Mouse (Mus musculus) limb, embryonic 12.5 days (tissue): Measurements from ENCODE around the gene Kdm4a. TPM values are rescaled to one million over a fixed set of nuclear protein-coding genes. Genes with fewer than 3 reads are reported as not detected.

Experiments used
- ATAC-seq: fragments of 200-750 bp; cut with Nextera tagmentation; 2 replicates; pipeline ENCODE4 v1.8.0; 2017; ENCODE audit warnings: low read depth, moderate TSS enrichment; ENCODE audit not compliant: insufficient number of reproducible peaks, insufficient read depth, low FRiP score, low TSS enrichment
- H3K27ac ChIP-seq: fragments of 300-500 bp; sonication (generic); 2 replicates; pipeline ENCODE4 v1.5.1; 2016; ENCODE audit warnings: mild to moderate bottlenecking, moderate library complexity
- H3K27me3 ChIP-seq: fragments of 300-500 bp; sonication (generic); 2 replicates; pipeline ENCODE4 v1.6.1; 2016; ENCODE audit warnings: mild to moderate bottlenecking, moderate library complexity
- H3K36me3 ChIP-seq: fragments of 300-500 bp; sonication (generic); 2 replicates; pipeline ENCODE4 v1.6.1; 2016; ENCODE audit warnings: mild to moderate bottlenecking, moderate library complexity
- H3K4me1 ChIP-seq: fragments of 300-500 bp; sonication (generic); replicated peaks from 2 replicates; pipeline ENCODE4 v1.6.1; 2016
- H3K4me2 ChIP-seq: fragments of 300-500 bp; sonication (generic); 2 replicates; pipeline ENCODE4 v1.6.1; 2016; ENCODE audit warnings: mild to moderate bottlenecking, moderate library complexity
- H3K4me3 ChIP-seq: fragments of 300-500 bp; sonication (generic); replicated peaks from 2 replicates; pipeline ENCODE4 v1.5.1; 2016; ENCODE audit warnings: mild to moderate bottlenecking
- H3K9ac ChIP-seq: fragments of 300-500 bp; sonication (generic); replicated peaks from 2 replicates; pipeline ENCODE4 v1.6.1; 2016; ENCODE audit warnings: mild to moderate bottlenecking, moderate library complexity
- H3K9me3 ChIP-seq: fragments of 300-500 bp; sonication (generic); 2 replicates; pipeline ENCODE4 v1.6.1; 2016; ENCODE audit warnings: mild to moderate bottlenecking, moderate library complexity
- WGBS: fragments of 180-500 bp; shearing (Covaris S2); methylation state at CpG from one replicate; pipeline ENCODE4 v1.1.7; 2016; 5-methylcytosine and 5-hydroxymethylcytosine counted together
- polyA plus RNA-seq: library from polyadenylated mRNA; unstranded; fragments of >200 nt; fragmentation: Nextera tagmentation; extraction: Ambion mirVana; gene quantifications from 2 replicates; pipeline ENCODE4 v1.2.1, GENCODE M21; 2016

Gene Kdm4a
- polyA plus RNA-seq, 1 experiment from 2014 or later = 58.1 TPM

DNA sequence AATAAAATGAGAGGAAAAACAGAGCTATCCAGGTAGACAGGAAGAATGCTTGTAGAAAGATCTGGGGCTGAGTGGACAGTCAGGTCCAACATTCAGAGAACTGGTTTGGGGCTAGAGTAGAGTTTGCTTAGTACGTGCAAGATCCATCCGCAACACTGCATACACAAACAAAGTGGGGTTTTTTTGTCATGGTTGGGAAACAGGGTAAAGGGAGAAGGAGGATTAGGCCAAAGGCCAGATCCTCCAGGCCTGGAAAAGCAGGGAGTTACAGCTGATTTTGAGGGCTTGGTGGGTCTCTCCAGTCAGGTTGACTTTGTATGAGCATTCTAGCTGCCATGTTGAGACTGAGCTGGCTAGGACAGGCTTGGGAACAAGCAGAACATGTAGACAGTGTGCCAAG, 26.1 kb upstream of the Kdm4a start:
- Histone ChIP-seq H3K9me3 (no peaks in the 10 kb centered on the region), H3K27ac (no peak overlapping the region)

DNA sequence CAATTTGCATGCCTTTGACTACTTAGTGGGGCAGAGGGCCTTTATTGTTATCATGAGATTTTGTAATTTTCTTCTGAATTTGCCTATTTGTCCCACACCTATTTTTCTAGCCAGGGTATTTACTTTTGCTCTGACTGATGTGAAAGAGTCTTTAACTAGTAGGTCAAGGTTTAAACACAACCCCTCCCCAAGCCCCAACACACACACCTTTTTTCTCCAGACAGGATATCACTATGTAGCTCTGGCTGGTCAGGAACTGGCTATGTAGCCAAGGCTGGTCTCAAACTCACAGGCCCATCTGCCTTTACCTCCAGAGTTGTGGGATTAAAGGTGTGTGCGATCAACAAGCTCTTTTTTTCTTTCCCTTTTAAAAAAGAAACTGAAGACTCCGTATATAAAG, 19.2 kb upstream of the Kdm4a start:
- no peak overlapping the region for H3K9ac ChIP-seq
- no peak overlapping the region for H3K4me3 ChIP-seq
- no peak for ATAC-seq
- no peaks in the 10 kb centered on the region for H3K36me3 ChIP-seq
- no peaks in the 10 kb centered on the region for H3K27me3 ChIP-seq
- H3K4me1 ChIP-seq = no peaks in the 10 kb centered on the region
- no peaks in the 10 kb centered on the region for H3K9me3 ChIP-seq
- H3K4me2 ChIP-seq = no peak overlapping the region
- 91% methylated on average over 2 of the region's 2 CpGs for WGBS
- no peak overlapping the region for H3K27ac ChIP-seq

More for the DNA sequence above, 26.1 kb upstream of the Kdm4a start:
- WGBS = 96% methylated on average over 2 of the region's 2 CpGs
- H3K4me3 ChIP-seq = no peak overlapping the region
- H3K4me2 ChIP-seq = no peak overlapping the region
- H3K27me3 ChIP-seq = no peaks in the 10 kb centered on the region
- no peak for ATAC-seq
- no peaks in the 10 kb centered on the region for H3K4me1 ChIP-seq
- peaks cover 33% of the 10 kb centered on the region for H3K36me3 ChIP-seq
- no peak overlapping the region for H3K9ac ChIP-seq

DNA sequence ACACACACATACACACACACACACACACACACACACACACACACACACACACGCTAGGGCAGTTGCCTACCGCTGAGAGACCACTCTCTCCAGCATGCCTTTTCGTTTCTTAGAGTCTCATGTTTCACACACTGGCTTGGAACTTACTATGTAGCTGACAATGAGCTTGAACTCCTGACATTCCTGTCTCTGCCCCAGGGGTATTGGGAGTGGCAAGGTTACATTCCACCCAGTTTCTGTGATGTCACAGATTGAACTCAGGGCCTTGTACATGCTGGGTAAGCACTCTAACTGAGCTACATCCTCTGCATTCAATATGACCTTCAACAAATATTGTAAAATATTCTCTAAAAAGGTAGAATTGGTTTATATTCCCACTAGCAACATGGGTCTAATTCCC, 18.8 kb upstream of the Kdm4a start:
- no peak overlapping the region for H3K4me3 ChIP-seq
- 79% methylated on average over 3 of the region's 3 CpGs for WGBS
- H3K36me3 ChIP-seq = no peaks in the 10 kb centered on the region
- H3K4me1 ChIP-seq = no peaks in the 10 kb centered on the region
- H3K27me3 ChIP-seq = no peaks in the 10 kb centered on the region
- no peaks in the 10 kb centered on the region for H3K9me3 ChIP-seq
- H3K9ac ChIP-seq = no peak overlapping the region
- no peak for ATAC-seq
- no peak overlapping the region for H3K27ac ChIP-seq
- H3K4me2 ChIP-seq = no peak overlapping the region

DNA sequence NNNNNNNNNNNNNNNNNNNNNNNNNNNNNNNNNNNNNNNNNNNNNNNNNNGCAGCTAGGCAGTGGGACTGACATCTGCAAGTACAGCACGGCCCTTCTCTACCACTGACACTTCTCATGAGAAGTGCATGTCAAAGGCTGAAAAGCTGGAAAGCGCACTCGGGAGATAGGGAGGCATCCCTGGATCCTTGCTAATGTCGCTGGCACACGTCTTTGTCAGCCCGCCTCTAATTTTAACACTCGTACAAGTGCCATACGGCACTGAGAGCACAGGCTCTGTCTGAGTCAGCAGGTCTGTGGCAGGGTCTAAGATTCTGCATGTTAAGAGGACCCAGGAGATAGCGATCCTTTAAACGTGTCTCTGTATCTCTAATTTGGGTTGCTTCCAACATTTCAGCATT, 16.3 kb upstream of the Kdm4a start:
- Histone ChIP-seq H3K4me1 (no peaks in the 10 kb centered on the region), H3K4me3 (no peak overlapping the region), H3K4me2 (no peak overlapping the region), H3K27ac (no peak overlapping the region), H3K36me3 (no peaks in the 10 kb centered on the region), H3K9ac (no peak overlapping the region), H3K27me3 (no peaks in the 10 kb centered on the region), H3K9me3 (no peaks in the 10 kb centered on the region)
- ATAC-seq = no peak
- WGBS = 80% methylated on average over 10 of the region's 10 CpGs

DNA sequence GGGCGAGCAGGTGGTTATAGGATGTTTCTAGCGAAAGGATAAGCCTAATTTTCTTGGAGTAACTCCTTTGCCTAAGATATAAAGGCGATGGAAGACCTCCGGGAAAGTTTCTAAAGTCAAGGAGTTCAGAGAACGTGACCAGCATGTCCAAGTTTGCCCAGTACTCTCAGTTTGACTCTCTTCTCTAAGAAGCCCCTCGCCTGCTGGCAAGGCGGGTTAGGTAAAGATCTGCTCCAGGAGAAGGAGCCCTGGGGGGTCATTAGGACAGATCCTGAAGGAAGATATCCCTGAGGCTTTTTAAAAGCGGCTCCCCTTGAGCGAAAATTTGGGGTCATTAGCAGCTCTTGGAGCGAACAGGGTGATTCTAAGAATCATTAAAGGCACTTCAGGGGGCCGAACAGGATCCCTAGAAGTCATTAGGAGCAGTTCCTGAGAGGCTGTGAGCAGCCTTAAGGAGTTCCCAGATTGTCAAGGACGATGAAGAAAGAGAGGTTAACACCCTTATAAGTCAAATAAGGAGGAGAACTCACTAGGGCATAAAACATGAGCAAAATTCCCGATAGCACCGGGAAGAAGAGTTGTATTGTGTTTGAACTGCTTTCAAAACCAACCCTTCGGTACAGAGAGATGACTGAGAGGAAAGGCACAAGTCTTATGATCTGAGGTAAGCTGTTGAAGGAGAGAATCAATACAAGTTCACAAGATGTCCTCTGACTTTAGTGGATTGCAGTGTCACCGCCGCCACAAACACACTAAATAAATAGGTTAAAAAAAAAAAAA, 648 bp upstream of the Kdm4a start:
- Histone ChIP-seq H3K4me2 (peak overlapping the region; percentile 68), H3K9ac (peak overlapping the region; percentile 51), H3K4me1 (peaks cover 15% of the 10 kb centered on the region), H3K36me3 (peaks cover 20% of the 10 kb centered on the region), H3K27ac (peak overlapping the region; percentile 96), H3K4me3 (peak overlapping the region; percentile 71), H3K9me3 (no peaks in the 10 kb centered on the region), H3K27me3 (no peaks in the 10 kb centered on the region)
- ATAC-seq = no peak
- 15% methylated on average over 17 of the region's 17 CpGs for WGBS

DNA sequence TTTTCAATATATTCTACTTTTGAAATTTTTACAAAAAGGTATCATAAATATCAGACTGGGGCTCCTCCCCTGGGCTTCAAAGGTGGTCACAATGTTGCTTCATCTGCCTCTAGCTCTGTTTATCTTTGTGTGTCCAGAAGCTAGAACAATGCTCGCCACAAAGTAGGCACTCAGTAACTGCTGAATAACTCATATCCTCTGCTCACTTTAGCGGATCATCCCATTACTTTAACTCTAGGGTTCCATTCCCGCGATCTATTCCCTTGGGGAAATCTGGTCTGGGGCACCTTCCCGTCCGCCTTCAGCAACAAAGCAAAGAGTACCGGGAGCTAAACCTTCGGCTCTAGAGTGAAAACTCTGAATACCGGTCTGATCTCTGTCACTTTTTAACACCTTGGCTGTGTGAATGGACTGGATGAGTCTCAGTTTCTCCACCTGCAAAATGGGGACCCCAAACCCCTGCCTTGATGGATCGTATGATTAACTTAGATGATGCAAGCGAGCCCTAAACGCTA, 834 bp downstream of the Kdm4a start:
- Histone ChIP-seq H3K4me2 (peak overlapping the region; percentile 61), H3K27me3 (no peaks in the 10 kb centered on the region), H3K4me3 (peak overlapping the region; percentile 71), H3K36me3 (peaks cover 35% of the 10 kb centered on the region), H3K9me3 (no peaks in the 10 kb centered on the region), H3K9ac (peak overlapping the region; percentile 80), H3K27ac (peak overlapping the region; percentile 96), H3K4me1 (peaks cover 15% of the 10 kb centered on the region)
- under 1% methylated on average over 12 of the region's 12 CpGs for WGBS
- ATAC-seq = no peak

DNA sequence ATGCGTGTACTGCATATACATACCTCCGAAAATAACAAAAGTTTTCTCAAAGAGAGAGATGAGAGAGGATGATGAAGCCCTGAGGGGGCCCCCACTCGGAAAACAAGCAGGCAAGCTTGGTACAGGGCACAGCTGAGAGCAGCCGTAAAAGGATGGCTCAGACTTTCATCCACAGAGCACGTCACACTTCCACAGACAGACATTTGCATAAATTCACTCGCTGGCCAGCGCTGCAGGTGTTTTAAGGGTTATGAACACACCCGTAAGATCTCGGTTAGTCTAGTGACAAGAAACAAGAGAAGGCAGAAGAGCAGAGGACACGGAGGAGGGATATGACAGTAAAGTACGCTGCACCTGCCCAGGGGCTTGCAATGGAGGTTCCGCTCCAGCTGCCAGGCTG, 7.4 kb downstream of the Kdm4a start:
- WGBS = 93% methylated on average over 12 of the region's 12 CpGs
- Histone ChIP-seq H3K27ac (no peak overlapping the region), H3K9ac (no peak overlapping the region), H3K36me3 (peaks cover 99% of the 10 kb centered on the region), H3K4me3 (no peak overlapping the region), H3K4me2 (no peak overlapping the region), H3K9me3 (no peaks in the 10 kb centered on the region), H3K4me1 (no peaks in the 10 kb centered on the region), H3K27me3 (no peaks in the 10 kb centered on the region)
- no peak for ATAC-seq

DNA sequence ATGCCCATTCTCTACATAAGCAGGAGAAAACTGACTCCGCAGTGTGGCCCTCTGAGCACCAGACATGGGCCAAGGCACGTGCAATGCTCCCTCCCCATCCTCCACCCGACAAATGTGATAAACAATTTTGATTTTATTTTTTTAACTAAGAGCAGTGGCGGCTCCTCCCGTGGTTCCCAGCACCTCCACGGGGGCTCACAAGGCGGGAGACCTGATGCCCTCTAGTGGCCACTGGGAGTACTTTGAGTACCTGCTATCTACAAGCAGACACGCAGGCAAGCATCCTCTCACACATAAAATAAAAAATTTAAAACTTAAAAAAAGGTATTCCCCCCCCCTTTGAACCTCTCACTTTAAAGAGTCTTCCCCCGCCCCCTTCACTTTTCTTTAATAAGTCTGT, 8.8 kb downstream of the Kdm4a start:
- Histone ChIP-seq H3K27ac (no peak overlapping the region), H3K9me3 (no peaks in the 10 kb centered on the region), H3K27me3 (no peaks in the 10 kb centered on the region), H3K36me3 (peaks cover 99% of the 10 kb centered on the region), H3K4me2 (no peak overlapping the region), H3K9ac (no peak overlapping the region), H3K4me3 (no peak overlapping the region), H3K4me1 (no peaks in the 10 kb centered on the region)
- WGBS = 90% methylated on average over 9 of the region's 9 CpGs
- no peak for ATAC-seq

DNA sequence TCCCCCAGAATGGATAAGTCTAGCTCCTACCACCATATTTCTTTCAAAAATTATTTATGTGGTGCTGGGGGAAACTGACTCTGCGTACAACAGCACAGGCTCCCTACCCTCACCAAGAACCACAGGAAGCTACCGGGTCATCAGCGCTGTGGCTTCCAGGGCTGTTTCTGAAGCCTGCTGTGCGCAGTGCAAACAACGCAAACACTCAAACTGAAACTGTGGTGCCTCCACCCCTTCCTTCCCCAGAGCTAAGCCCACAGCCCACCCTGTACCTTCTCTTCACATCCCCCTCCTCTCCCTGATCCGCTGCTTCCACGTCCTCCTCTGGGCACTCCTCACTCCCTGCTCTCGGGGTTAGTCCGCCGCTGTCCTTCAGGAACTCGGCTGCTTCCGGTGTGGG, 17.7 kb downstream of the Kdm4a start:
- Histone ChIP-seq H3K4me1 (no peaks in the 10 kb centered on the region), H3K36me3 (peaks cover 98% of the 10 kb centered on the region), H3K4me2 (no peak overlapping the region), H3K9me3 (no peaks in the 10 kb centered on the region), H3K4me3 (no peak overlapping the region), H3K9ac (no peak overlapping the region), H3K27me3 (no peaks in the 10 kb centered on the region), H3K27ac (no peak overlapping the region)
- WGBS = 91% methylated on average over 12 of the region's 12 CpGs
- ATAC-seq = no peak

DNA sequence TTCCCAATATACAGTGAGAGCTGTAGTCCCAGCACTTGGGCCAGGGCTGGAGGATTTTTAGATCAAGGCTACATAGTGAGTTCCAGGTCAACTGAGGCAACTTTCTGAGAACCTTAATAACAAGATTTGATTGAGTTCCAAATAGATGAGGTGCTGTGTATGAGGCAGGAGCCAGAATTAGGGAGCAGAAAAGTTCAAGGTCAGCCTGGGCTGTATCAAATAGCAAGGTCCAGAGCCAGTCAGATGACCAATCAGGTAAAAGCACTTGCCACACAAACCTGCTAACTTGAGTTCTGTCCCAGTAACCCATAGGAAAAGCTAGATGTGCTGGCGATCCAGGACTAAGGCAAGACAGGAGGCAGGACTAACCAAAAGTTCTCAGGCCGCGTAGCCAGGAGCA, 22.2 kb downstream of the Kdm4a start:
- H3K4me2 ChIP-seq = no peak overlapping the region
- H3K27ac ChIP-seq = no peak overlapping the region
- H3K27me3 ChIP-seq = no peaks in the 10 kb centered on the region
- ATAC-seq = no peak
- WGBS = 97% methylated on average over 3 of the region's 3 CpGs
- H3K9me3 ChIP-seq = no peaks in the 10 kb centered on the region
- no peak overlapping the region for H3K4me3 ChIP-seq
- H3K9ac ChIP-seq = no peak overlapping the region
- H3K4me1 ChIP-seq = no peaks in the 10 kb centered on the region
- H3K36me3 ChIP-seq = peaks cover 98% of the 10 kb centered on the region

DNA sequence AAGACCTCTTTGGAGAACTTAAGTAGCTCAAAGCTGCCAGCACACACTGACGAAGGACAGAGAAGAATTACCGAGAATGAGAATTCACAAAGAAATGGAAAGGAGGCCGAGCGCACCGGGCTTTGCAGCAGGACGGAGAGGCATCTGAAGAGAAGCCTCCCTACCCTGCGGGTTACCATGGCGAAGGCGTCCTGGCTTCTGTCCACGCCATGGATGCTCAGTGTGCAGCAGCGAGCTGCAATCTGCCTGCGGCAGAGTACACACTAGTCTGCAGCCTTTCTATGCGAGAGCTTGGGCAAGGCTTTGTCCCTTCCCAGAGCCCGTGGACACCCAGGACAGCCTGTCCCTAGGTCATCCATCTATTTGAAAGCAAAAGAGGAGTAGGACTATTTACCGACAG, 23.3 kb downstream of the Kdm4a start:
- Histone ChIP-seq H3K4me2 (no peak overlapping the region), H3K4me1 (no peaks in the 10 kb centered on the region), H3K27ac (no peak overlapping the region), H3K4me3 (no peak overlapping the region), H3K9me3 (no peaks in the 10 kb centered on the region), H3K36me3 (peaks cover 98% of the 10 kb centered on the region), H3K27me3 (no peaks in the 10 kb centered on the region), H3K9ac (no peak overlapping the region)
- WGBS = 91% methylated on average over 15 of the region's 15 CpGs
- no peak for ATAC-seq

DNA sequence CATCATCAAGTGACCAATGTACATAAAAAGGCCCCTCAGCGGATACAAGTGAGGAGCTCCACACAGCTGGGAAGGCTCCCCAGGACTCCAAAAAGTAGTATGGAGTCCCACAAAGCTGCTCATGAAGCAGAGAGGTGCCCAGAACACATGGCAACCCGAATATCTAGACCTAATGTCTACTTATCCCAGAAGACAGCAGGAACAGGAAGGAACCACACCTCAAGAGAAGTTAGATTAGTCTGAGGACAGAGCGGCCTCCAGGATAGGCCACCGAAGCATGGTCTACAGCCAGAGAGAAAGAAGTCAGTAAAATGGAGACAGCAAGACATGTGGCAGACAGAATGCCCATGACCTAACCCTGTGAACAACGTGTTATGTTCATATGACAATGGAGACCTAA, 25.0 kb downstream of the Kdm4a start:
- no peaks in the 10 kb centered on the region for H3K4me1 ChIP-seq
- no peaks in the 10 kb centered on the region for H3K9me3 ChIP-seq
- WGBS = 94% methylated on average over 5 of the region's 5 CpGs
- H3K4me2 ChIP-seq = no peak overlapping the region
- no peaks in the 10 kb centered on the region for H3K27me3 ChIP-seq
- peaks cover 98% of the 10 kb centered on the region for H3K36me3 ChIP-seq
- H3K9ac ChIP-seq = no peak overlapping the region
- no peak overlapping the region for H3K27ac ChIP-seq
- no peak overlapping the region for H3K4me3 ChIP-seq
- no peak for ATAC-seq
